Mouse (Mus musculus): Measurements from ENCODE around the gene Farp1.

The Farp1 gene

GRCm38 (mm10) chr14:121310325-121311080 lies 275.5 kb downstream of the Farp1 start:
- DNase-seq (ENCODE audit: low read depth, low spot score), result no peak

- no peak for DNase-seq (ENCODE audit: low read depth, low spot score)
Observed at GRCm38 (mm10) chr14:121311083-121311482, 276.1 kb downstream of the Farp1 start.

DNA sequence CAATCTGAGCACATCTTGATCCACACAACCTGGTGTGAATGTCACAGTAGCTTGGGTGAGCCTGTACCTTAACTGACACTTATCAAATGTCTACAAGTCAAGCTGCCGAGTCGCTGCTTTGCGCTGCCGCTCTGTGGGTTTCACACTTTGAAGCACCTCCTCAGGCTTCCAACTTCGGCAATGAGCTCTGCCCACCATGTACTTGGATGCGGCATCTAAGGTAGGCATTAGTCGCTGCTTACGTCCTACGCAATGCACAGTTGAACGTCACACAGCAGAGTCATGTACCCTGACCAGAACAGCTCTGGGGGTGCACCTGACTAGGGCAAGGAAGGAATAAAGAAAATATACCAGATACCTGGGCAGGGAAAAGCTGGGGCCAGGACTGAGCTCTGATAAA lies 278.3 kb downstream of the Farp1 start:
- peak; percentile 53 for DNase-seq (ENCODE audit: low read depth, low spot score)

DNA sequence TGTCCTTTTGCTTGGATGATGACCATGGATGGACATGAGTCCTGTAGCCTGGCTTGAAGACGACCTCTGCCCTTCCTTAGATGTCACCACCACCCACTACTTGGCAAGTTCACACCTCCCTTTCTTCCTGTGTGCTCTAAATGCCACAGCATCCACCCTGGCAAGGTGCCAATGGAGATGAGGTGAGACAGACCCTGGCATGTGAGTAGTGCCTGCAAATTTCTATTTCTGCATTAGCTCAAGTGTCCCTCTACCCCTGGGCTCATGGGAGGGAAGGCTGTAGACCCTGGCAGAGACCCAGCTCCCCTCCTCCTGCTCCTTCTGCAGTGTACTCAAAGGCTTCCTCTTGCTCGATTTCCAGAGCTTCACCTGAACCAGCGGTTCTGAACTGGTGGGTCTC lies 279.9 kb downstream of the Farp1 start:
- no peak for DNase-seq (ENCODE audit: low read depth, low spot score)

DNA sequence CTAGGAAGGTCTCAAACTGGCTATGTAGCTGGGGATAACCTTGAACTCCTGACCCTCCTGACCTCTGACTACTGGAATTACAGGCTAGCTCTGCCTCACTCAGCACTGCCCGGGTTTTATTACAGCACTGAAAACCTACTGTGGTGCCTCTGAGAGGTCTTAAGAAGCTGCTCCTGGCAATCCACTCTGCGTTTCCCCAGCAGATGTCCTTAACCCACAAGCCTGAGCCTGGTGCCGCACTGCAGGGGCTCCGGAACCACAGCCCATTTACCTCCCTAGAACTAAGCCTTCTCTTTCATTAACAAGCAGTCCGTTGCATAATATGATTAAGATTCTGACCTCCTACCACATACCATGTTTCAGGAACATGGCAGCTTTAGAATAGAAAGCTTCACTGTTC lies 281.1 kb downstream of the Farp1 start:
- DNase-seq (ENCODE audit: low read depth, low spot score), result peak; percentile 54

DNA sequence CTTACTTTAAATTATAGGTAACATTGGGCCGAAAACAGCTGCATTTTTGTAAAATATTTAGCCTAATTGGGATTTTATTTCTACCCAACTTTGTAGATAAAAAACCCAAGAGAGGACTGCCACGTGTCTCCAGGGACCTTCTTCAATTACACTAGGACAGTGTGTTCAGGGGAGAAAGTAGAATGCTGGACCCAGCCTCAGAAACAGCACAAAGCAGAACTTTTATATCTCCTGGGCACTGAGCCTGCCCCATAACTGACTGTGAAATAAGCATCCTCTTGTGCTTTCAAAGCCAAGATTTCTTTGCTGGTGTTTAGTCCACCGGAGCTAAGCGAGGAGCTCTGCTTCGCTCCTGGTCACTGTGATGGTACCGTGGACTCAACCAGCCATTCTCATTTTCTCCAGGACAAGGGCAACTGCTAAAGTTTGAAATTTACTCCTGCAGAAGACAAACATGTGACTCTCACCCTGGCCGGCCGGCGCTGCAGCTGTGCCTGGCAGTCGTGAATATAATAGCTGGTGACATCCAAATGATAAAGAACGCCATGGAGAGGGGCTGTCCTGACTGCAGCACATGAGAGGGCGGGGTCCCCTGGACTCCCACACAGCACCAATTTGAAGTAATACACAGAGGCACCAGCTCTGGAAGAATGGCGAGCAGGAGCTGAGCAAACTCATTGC lies 281.8 kb downstream of the Farp1 start:
- peak; percentile 41 for DNase-seq (ENCODE audit: low read depth, low spot score)

DNA sequence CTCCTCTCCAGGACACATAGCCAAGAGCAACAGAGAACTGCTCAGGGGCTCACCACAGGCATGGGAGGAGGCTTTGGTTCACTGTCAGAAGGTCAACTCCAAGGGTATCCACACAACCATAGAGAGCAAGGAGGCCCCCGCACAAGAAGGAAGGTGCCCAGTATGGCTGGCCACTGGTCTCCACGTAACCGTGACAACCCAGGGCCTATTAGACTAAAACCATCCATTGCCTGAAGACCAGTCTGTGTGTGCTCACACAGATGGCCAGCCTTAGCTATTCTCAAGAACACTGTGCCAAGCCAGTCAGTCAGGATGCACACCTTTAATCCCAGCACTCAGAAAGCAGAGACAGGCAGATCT lies 282.3 kb downstream of the Farp1 start:
- no peak for DNase-seq (ENCODE audit: low read depth, low spot score)

DNA sequence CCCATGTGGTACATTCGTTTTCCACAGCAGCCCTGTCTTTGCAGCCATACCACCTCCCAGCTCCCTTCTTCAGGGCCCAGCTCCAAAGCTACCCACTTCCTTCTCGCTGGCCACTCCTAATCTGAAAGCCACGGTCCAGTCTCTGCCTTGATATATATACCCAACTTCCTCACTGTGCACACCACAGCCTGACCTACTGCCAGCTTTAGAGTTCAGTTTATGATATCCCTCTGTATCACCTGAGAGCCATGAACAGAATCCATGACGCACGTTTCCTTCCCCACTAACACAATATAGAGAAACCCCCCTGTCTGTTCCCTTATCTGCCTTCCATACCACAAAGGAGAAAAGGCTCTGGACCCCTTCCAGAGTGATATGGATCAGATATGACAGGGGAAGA lies 283.4 kb downstream of the Farp1 start:
- no peak for DNase-seq (ENCODE audit: low read depth, low spot score)

DNA sequence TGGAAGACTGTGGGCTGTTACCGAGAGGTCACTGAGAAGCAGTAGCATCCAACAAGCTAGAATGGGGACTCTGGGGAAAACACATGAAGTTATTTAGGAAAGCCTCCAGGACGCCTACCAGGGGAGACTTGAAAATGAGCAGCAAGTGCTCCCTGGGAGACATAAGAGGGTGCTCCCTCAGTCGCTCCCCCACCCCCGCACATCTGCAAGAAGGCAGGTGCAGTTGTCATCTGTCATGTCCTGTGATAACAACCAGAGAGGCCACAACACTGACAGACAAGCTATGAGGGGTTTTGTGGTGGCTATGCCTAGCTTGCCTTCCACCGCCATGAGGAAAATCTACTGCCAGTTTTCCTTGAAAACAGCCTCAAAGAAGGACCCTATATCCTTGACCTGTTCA lies 287.1 kb downstream of the Farp1 start:
- DNase-seq (ENCODE audit: low read depth, low spot score), result no peak

DNA sequence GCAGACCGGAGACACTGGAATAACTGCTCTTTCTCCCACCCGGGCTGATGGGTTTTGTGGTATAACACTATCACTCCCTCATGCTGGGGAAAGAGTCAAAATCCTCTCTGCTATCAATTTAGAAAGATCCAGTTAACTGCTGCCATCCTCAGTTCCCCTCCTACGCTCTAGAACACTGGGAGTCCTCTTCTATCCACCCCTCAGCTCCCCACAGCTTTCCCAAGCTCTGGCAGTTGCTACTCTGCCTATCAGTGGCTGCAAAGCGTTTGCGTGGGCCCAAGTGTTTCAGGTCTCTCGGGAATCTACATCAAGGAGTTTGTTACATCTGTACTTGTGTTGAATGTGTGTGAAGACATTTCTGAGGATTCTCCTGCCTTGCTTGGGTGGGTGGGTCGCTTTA lies 287.6 kb downstream of the Farp1 start:
- DNase-seq (ENCODE audit: low read depth, low spot score), result peak; percentile 91

DNA sequence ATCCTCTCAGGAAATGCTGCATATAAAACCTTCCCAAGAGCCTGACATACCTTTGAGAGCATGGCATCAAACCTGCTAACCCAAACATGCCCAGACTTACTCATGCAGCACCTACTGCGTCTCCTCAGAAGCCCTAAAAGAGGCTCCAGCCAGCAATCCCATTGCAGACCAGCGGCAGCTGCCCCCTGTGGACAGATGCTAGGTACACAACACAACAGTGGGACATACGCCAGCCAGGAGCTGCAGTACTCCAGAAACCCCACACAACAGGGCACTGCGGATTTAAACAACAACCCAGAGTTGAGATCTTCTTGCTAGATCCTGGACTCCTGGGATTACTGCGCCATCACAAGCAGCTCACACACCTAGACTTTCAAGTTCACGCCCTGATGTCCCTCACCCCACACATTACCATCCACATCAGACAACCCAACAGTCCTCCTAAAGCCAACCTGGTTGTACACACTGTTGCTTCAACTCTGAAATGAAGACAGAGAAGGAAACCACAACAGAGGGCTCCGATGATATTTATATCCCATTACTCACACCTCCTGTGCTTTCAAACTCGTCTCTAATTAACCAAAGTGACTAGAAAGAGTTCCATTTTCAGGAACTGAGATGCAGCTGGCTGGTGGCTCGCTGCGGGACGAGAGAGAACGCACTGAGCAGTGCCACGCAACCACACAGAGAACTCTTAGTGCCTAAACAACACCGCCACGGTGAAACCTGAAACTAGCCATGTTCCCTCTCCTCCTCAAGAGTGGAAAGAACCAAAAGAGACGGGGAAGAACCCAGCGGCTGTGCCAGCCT lies 289.7 kb downstream of the Farp1 start:
- peak; percentile 73 for DNase-seq (ENCODE audit: low read depth, low spot score)

DNA sequence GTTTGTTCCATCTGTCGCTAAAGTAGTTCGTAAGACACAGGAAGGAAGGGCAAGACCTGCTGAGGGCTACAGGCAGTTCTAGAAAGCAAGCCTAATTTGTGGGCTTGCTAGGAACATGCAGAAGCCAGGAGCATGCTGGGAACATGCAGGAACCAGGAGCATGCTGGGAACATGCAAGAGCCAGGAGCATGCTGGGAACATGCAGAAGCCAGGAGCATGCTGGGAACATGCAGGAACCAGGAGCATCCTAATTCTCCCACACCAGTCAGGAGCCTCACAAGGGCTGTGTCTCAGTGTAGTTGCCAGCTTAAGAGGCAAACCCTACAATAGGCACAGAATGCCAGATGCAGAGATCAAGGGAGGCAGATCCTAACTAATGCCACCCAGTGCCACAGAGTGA lies 291.4 kb downstream of the Farp1 start:
- peak; percentile 35 for DNase-seq (ENCODE audit: low read depth, low spot score)

DNA sequence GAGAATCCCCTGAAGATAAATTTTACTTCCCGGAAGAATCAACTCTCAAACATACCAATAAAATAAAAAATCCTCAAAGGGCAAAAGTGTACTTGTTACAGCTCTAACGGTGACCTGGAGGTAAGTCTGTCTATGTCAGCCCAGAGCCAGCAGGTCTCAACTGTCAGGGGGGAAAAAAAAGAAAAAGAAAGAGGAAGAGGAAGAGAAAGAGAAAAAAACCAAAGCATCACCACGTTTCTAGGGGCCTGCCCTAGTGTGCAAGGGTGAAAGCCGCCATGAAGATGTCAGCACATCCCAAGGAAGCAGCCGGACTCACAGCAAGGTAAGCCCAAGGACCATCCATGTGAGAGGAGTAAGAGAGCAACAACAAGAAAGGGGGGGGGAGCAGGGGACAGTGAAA lies 293.9 kb downstream of the Farp1 start:
- DNase-seq (ENCODE audit: low read depth, low spot score), result no peak

- DNase-seq (ENCODE audit: low read depth, low spot score), result no peak
Observed at GRCm38 (mm10) chr14:121329401-121330089, 294.5 kb downstream of the Farp1 start.

- DNase-seq (ENCODE audit: low read depth, low spot score), result no peak
Observed at GRCm38 (mm10) chr14:121330090-121330408, 295.0 kb downstream of the Farp1 start.

Measured in brain, adult 2 months (tissue).